Mouse (Mus musculus) ES-Bruce4 (cell line): Measurements from ENCODE around the gene Tdrd9.

ENCODE experiments used
- EP300 ChIP-seq: IDR thresholded peaks from 2 replicates; pipeline ENCODE4 v1.6.1; 2011; ENCODE audit warnings: low read depth, low read length; ENCODE audit not compliant: insufficient read depth
- POLR2A ChIP-seq: IDR thresholded peaks from one replicate; pipeline ENCODE4 v1.8.1; 2011; ENCODE audit warnings: low read length; ENCODE audit not compliant: insufficient read depth

GRCm38 (mm10) chr12:112042681-112043080 is 71.3 kb downstream of the Tdrd9 start:
- TF ChIP-seq EP300 (no peak), POLR2A (no peak)
